Mouse (Mus musculus): ENCODE measurements at regions not wholly inside any gene's neighbourhood (a gene's known extent, or its start where the extent isn't known, plus 50 kb on each side); places are given as distances from the start of the nearest gene placed in this dataset.

DNA sequence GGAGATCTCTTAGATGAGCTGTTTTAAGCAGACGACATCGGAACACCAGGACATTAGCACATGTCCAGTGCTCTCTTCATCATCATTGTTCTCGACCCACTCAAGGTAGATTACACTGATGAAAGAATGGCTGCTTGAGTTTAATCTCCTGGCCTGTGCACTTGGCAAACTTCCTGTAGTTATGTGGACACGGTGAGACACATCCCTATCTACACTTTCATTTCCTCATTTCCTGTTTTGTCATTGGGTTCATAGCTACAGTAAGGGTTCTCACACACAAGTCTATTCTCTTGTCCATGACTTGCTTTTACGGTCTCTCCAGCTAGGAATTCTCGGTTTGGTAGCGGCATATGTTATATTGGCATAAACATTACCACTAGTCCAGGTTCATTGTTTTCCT lies 190.5 kb downstream of the Pdgfra start:
- no peak for DNase-seq (ENCODE audit: low read depth)

DNA sequence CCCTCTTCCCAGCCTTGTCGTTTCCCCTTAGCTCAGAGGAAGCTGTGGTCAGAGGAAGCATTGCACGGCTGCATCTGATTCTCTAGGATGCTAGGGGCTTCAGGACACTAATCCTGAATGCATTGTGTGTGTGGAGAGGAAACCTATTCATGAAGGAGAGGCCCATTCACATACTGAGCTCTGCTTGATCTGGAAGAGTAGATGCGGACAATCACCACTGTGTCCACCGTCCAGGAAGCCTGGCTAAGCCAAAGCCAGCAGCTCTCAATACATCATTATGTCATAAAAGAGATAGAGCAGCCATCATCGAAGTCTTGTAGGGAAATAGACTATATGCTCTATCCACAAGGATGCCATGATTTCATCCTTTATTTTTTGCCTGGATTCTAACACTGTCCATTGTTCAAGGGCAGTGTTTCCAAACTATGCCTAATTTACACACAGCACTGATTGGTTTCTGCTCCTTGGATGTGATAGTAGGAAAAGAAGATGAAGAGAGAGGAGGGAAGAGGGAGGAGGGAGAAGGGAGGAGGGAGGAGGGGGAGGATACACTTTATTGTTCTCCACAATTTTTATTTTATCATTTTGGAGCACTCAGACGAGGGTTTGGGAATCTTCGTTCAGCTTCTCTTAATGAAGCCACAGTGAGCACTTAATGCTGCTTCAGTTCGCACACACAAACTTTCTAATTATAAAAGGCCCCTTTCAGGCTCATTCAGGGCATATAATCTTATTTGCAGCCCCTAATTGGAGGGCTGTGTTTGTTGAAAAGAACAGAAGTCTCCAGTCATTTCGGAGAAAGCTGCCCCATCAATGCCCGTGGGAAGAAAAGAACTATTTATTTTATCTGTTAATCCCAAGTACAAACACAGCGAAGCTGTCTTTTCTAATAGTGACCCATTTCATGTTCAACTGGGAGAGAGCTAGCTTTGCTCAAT lies 195.0 kb downstream of the Pdgfra start:
- no peak for DNase-seq (ENCODE audit: low read depth)

DNA sequence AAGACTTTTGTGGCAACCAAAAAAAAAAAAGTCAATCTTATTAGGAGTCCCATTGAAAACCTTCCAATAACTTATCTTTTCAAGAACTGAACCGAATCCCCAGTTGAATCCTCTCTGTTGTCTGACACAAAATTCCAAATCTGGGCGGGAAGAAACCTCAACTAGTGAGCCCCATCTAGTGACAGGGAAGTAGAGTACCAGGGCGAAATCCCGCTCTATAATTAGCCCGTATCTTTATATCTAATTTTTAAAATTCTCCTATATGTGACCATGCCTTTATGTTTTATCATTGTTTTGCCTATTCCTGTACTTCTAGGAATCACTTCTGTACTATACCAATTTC lies 195.7 kb downstream of the Pdgfra start:
- no peak for DNase-seq (ENCODE audit: low read depth)

GRCm38 (mm10) chr5:75355266-75355665 lies 203.2 kb downstream of the Pdgfra start:
- no peak for DNase-seq (ENCODE audit: low read depth)

GRCm38 (mm10) chr5:75358869-75359268 lies 206.8 kb downstream of the Pdgfra start:
- DNase-seq (ENCODE audit: low read depth), result no peak

- DNase-seq (ENCODE audit: low read depth), result no peak
These were observed 210.9 kb upstream of the Kit start for GRCm38 (mm10) chr5:75363832-75364231.

DNA sequence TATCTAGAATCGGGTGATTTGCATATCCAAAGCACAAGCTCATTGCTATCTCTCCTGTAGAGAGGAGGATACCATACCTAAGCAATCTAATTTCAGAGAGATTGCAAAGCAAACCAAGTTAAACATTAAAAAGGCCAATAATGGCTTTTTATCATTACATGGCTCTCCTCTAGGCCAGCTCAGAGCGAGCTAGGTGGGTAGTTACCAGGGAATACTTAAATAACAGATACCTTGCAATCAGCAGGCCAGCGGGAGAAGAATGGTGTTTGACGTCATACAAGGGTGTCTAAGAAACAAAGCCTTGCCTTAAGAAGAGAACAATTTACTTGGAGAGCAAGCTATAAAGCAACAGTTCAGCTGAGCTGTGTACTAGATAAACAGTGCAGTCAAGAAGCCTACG lies 207.4 kb upstream of the Kit start:
- DNase-seq (ENCODE audit: low read depth), result no peak

DNA sequence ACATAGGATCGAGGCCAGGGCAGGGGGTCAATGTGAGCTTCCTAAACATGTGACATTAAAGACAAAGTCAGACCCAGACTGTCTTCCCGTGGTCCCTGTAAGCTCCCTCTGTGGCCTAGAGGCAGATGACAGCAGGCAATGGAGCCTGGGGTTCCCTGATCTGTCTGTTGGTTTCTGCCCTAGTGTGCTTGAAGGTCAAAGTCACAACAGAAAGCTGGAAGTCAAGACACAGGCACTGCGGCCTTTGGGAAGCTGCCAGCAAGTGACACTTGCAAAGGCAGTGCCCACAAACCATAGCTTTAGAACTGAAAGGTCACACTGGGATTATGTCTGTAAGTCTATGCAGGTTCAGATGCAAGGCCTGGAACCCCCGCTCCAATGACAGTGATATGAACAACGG lies 206.0 kb upstream of the Kit start:
- DNase-seq (ENCODE audit: low read depth), result no peak

- DNase-seq (ENCODE audit: low read depth), result no peak
These were observed 201.9 kb upstream of the Kit start for GRCm38 (mm10) chr5:75372849-75373248.

DNA sequence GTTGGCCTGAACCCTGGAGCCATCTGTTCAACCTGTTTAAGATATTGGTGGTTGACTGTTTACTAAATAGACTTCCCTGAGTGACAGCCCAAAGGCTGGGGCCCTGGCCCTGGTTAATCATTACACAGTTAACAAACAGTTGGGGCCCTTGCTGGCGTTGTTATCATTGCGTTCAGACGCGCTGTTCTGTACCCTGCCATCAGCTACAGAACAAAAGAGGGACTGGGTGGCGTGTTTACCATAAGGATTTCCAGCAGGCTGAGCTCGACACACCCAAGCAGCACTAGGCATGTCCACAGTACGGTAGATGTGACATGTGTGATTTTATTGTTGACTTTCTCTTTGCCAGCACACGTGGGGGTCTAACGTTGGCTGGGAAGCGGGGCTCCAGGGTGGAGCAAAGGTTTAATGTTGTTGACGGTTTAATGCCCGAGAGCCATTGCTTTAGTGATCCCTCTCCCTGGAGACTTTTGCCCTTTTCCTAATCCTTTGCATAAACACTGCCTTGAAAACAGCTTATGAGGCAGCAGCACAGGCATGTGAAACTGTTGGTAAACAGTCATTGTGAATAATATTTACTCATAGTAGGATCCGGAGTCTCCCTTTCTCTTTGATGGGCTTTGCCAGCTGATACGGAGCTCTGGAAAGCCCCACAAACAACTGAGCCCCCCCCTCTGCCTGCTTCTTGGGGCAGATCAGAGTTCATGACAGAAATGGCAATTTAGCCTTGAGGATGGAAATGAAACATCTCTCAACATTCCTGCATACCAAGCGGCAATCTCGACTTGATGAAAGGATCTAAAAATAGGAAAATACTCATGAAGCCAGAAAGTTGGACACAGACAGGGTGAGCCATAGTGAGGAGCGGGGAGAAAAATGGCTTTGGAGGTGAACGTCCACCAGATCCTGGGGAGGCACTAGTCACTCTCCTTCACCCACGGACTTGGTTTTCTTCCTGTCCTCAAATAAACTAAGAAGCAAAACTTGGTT lies 197.1 kb upstream of the Kit start:
- DNase-seq (ENCODE audit: low read depth), result no peak

DNA sequence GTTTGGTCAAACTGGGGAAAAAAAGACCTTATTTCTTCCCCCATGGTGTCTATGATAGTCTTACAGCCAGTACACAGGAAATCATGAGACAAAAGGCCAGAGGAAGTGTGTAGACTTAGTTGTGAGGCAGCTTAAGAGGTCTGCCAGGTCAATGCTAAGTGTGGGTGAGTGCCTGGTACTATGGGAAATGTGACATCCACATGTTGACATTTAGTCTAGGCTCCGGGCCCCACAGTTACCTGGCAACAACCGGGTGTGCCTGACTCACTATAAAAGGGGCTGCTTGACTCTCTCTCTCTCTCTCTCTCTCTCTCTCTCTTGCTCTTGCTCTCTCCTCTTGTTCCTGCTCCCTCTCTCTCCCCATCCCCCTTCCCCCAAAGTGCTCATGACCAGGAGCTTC lies 196.1 kb upstream of the Kit start:
- no peak for DNase-seq (ENCODE audit: low read depth)

- DNase-seq (ENCODE audit: low read depth), result no peak
These were observed 194.4 kb upstream of the Kit start for GRCm38 (mm10) chr5:75380340-75380739.

DNA sequence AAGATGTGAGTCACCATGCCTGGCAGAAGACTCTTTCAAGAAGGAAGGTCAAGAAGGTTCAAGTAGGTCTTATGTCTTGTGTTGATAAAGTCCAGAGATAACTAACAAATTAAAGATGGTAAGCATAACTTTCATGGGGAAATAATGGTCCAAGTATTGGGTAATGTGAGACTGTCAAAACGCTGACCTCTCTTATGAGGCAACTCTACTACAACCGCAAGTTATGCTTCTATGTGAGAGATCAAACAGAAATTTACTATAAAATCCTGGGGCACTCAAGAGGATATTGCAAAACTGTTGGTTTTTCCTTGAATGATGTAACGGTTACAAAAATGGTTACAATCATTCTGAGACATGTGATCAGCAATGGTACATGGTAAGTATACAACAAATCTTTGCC lies 192.6 kb upstream of the Kit start:
- DNase-seq (ENCODE audit: low read depth), result no peak

- no peak for DNase-seq (ENCODE audit: low read depth)
These were observed 186.7 kb upstream of the Kit start for GRCm38 (mm10) chr5:75387886-75388454.

- DNase-seq (ENCODE audit: low read depth), result no peak
These were observed 185.9 kb upstream of the Kit start for GRCm38 (mm10) chr5:75388699-75389260.

DNA sequence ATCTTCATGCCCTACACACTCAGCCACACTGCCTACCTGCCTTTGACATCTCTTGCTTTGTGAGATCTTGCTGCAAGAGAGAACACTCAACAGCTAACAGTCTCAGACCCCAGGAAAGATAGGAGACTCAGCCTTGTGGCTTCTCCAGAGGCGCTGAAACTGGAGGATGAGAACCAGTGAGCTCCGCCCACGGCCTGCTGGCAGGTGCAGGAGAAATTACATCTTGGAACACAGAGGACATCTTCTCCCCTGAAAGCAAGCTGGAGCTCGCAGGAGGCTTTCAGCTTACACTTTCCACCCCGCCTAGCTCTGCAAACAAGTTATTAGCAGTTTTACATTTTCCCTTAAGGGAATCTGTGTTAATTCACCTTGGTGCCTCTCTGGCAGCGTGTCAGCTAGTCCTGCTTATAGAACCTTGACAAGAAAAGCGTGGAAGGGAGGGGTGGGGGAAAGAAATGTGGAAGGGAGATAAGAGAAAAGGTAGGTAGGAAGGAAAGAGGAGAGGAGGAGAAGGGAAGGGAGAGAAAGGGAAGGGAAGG lies 185.2 kb upstream of the Kit start:
- no peak for DNase-seq (ENCODE audit: low read depth)

GRCm38 (mm10) chr5:75398820-75399219 lies 175.9 kb upstream of the Kit start:
- DNase-seq (ENCODE audit: low read depth), result no peak

GRCm38 (mm10) chr5:75401734-75402133 lies 173.0 kb upstream of the Kit start:
- no peak for DNase-seq (ENCODE audit: low read depth)

DNA sequence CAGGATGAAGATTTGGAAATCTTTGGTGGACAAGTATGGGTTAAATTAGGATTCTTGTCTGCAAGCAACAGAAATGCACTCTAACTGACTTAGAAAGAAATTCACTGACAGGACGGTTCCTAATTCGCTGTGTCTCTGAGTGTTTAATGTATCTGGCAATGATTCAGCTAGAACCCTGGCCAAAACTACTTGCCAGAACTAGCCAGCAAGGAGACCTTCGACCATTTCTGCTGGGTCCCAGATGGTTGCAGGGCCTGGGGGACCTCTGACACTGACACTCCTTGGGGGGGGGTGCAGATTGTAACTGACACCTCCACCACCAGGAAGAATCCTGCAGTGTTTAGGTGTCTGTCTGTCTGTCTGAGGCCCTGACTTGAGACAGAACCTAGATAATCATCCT lies 172.1 kb upstream of the Kit start:
- no peak for DNase-seq (ENCODE audit: low read depth)

DNA sequence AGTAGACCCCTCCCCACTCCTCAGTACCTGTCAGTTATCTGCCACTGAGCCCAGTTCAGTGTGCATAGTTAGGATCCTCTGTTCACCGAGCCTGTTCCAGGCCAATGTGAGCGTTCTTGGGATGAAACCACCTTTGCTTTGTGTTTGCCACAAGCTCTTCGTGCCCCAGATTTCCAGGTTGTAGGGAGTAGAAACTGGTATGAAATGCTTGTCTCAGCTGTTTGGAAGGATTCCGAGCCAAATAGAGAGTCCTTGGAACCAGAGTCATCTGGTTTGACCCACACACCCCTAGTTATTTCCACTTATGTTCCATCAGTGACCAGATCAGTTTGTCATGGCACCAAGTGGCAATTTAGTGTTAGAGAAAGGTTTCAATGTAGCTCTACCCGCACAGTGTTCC lies 171.2 kb upstream of the Kit start:
- DNase-seq (ENCODE audit: low read depth), result no peak

- no peak for DNase-seq (ENCODE audit: low read depth)
These were observed 170.0 kb upstream of the Kit start for GRCm38 (mm10) chr5:75404601-75405285.
